Mouse (Mus musculus) embryonic fibroblast, embryonic 13.5 days (primary cell): ENCODE data around the gene Ptbp1.

Source experiments
- CTCF ChIP-seq: IDR thresholded peaks from 2 replicates; pipeline ENCODE4 v1.5.1; 2011; ENCODE audit warnings: mild to moderate bottlenecking, control low read depth, low read length, moderate library complexity, borderline replicate concordance; ENCODE audit not compliant: insufficient read depth
- POLR2A ChIP-seq: IDR thresholded peaks from 2 replicates; pipeline ENCODE4 v1.6.1; 2011; ENCODE audit warnings: low read depth, mild to moderate bottlenecking, control low read depth, low read length, moderate library complexity

GRCm38 (mm10) chr10:79852827-79853226 lies 1.4 kb upstream of the Ptbp1 start:
- TF ChIP-seq CTCF, result no peak
- TF ChIP-seq POLR2A, result no peak
